Mouse (Mus musculus) heart, postnatal 0 days (tissue): ENCODE measurements at regions not wholly inside any gene's neighbourhood (a gene's known extent, or its start where the extent isn't known, plus 50 kb on each side); places are given as distances from the start of the nearest gene placed in this dataset.

Experiments
- CTCF ChIP-seq: IDR thresholded peaks from 2 replicates; pipeline ENCODE4 v1.5.1; 2016; ENCODE audit warnings: antibody characterized with exemption, control low read depth, low read depth
- EP300 ChIP-seq: IDR thresholded peaks from 2 replicates; pipeline ENCODE4 v1.6.1; 2016; ENCODE audit warnings: antibody characterized with exemption, low read depth

DNA sequence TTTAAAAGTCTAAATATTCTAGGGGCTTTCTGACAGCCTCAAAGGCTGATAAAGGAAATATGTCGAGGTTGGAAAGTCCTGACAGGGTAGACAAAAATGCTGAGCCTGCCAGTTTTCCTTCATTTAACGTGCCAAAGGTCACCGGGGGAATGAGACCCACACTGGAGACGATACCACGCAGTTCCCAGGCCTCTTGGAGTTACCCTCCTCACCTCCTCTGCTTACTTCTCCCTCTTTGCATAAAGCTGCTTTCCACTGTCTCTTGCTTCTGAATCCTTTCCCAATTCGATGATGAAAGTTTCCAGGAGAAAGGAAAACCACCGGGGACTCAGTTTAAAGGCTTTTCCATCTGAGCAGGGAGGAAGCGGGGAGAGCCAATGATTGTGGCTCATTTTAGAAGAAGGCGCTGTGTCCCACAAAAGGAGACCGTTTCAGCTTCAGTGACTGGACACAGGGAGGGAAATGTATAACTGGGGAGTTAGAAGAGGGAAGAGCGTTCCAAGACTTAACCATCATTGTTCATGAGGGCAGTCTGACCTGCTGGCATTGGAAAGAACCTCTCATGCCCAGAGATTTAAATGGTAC lies 243.2 kb upstream of the Fn1 start:
- TF ChIP-seq CTCF (no peak), EP300 (no peak)
